In the genomic region with DNA sequence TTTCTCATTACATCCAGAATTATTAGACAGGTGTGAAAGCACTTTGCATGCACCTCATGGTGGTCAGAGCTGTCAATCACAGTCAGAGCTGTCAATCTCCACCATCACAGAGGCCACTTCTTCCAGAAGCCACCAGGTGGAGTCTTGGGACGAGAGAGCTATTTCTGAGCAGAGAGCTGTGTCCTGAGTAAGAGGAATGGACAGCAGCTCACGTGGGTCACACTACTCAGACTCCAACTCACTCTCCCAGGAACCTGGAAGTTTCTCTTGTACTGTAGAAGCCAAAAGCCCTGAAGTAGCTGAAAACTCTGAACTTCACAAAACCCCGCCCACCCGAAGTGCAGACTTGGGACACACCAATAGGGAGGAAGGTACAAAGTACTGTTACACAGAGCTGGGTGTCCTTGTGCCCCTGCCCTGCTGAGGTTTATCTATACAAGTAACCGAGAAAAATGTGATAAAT, we compare ENCODE assay signal across 8 mouse cellular contexts. TPM values are rescaled to one million over a fixed set of nuclear protein-coding genes. Genes with fewer than 3 reads are reported as not detected.
DNase-seq lines count a peak whose midpoint lies in the region; TF ChIP-seq lines count a peak whose summit lies in the region.

No protein-coding gene starts in this region.

- no peak for TF ChIP-seq CTCF in thymus, adult 2 months (IDR thresholded peaks at IDR 0.05; ENCODE audit: borderline replicate concordance, control insufficient read depth, extremely low read depth, insufficient read depth, low read length, poor library complexity)

- no peak overlapping the region for H3K27ac ChIP-seq in thymus, adult 2 months (ENCODE audit: control insufficient read depth, insufficient read depth, low read length)

- WGBS in thymus, adult 2 months: 80% methylated on average over 5 of the region's 5 CpGs

- H3K27me3 ChIP-seq in thymus, adult 2 months (ENCODE audit: control insufficient read depth, insufficient read depth, low read length): no peaks in the 10 kb centered on the region

- no peak for TF ChIP-seq POLR2A in thymus, adult 2 months (IDR thresholded peaks at IDR 0.05; ENCODE audit: control insufficient read depth, extremely low read depth, insufficient read depth, low read length, poor library complexity)

- H3K36me3 ChIP-seq in thymus, adult 2 months (ENCODE audit: control insufficient read depth, insufficient read depth, low read length): no peaks in the 10 kb centered on the region

- peak; percentile 38 for DNase-seq in adrenal gland, adult 8-10 months
- DNase-seq in adrenal gland, postnatal 4 days (ENCODE audit: low spot score in 2 of 2): no peak
- DNase-seq in thymus, adult 2 months: peak; percentile 53
- DNase-seq in thymus, adult 18-20 months: no peak
- peak; percentile 84 to 88 for DNase-seq in kidney, adult 8-10 months
- DNase-seq in lung, postnatal 25 days (ENCODE audit: low spot score): peak; percentile 29
- DNase-seq in thymus, postnatal 14 days: peak; percentile 68
- no peak for DNase-seq in cerebellum, adult 11-12 months

- peaks cover 9% of the 10 kb centered on the region for H3K4me1 ChIP-seq in thymus, adult 2 months (replicated peaks; ENCODE audit: control insufficient read depth, insufficient read depth, low read length)

- H3K4me3 ChIP-seq in thymus, adult 2 months (ENCODE audit: control insufficient read depth, insufficient read depth, low read length): no peak overlapping the region

RNA-seq across cellular contexts. Expression of gene Bid, which starts 13.2 kb away (rescaled TPM):
- total RNA-seq in adrenal gland, adult 8-10 months (2022): 1 to 10 TPM; 3.9 to 9.2 (median 4.7) TPM
- 10 to 100 TPM; 13.4 to 16.8 TPM for total RNA-seq in adrenal gland, postnatal 4 days (2021)
- 36.5 and 43.1 TPM in 2 replicates for polyA plus RNA-seq in thymus, adult 2 months (2012; rRNA removed)

Comparison
In these comparisons a context has a peak if more than half of its experiments do, and no peak if none do; other contexts are left out.
1. DNase-seq: peak in adrenal gland, adult 8-10 months (single experiment), thymus, adult 2 months (single experiment), kidney, adult 8-10 months (2 of 2), lung, postnatal 25 days (single experiment) and thymus, postnatal 14 days (single experiment); none in adrenal gland, postnatal 4 days (0 of 2), thymus, adult 18-20 months (0 of 2) and cerebellum, adult 11-12 months (single experiment).